Mouse (Mus musculus) cortical plate, adult 2 months (tissue): ENCODE measurements at regions not wholly inside any gene's neighbourhood (a gene's known extent, or its start where the extent isn't known, plus 50 kb on each side); places are given as distances from the start of the nearest gene placed in this dataset.

ENCODE experiments used
- CTCF ChIP-seq: fragments of 200-500 bp; IDR thresholded peaks from 2 replicates; pipeline ENCODE4 v1.5.1; 2011; ENCODE audit warnings: mild to moderate bottlenecking, control low read depth, low read length; ENCODE audit not compliant: insufficient read depth; ENCODE audit errors: extremely low read depth
- POLR2A ChIP-seq: fragments of 200-500 bp; IDR thresholded peaks from 2 replicates; pipeline ENCODE4 v1.6.1; 2011; ENCODE audit warnings: mild to moderate bottlenecking, low read length, control low read depth; ENCODE audit not compliant: insufficient read depth; ENCODE audit errors: extremely low read depth

- TF ChIP-seq POLR2A: no peak
- TF ChIP-seq CTCF: no peak
Observed at GRCm38 (mm10) chr2:160093078-160093477, 240.9 kb downstream of the Gm826 start.
